Comparison of ENCODE assay signal across 8 mouse cellular contexts in the genomic region with DNA sequence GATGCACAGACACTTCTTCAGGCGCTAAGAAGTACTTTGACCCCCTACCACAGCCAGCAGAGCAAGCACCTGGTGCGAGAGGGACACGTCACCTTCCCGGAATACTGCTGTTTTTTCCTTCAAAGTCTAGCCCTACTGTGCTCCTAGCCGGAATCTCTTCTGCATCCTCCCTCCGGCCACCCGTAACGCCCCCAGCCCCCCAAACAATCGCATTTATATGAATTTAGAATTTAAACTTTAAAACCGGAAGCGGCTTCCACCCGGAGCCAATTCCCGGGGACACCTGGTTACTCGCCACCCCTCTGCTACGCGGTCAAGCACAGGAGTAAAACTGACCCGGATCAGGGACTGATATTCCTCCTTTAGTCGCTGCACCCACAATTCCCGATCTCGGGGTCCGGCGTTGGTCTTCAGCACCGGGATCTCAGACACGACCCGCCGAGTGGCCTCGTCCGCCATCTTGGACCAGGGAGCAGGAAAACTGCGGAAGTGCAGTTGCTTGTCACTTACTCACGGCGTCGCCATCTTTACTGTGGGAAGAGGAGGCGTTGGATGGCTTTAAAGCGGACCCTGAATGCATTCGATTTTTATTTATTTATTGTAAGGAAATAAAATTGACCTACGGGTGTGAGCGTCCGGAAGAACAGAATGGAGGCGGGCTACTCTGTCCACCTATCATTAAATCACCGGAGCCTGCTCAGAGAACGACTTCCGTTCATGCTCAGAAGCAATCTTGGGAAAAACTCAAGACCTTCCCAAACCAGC. TPM values are rescaled to one million over a fixed set of nuclear protein-coding genes. Genes with fewer than 3 reads are reported as not detected.
DNase-seq lines count a peak whose midpoint lies in the region; ATAC-seq lines count a peak whose summit lies in the region.

Gene Ufc1 (minus strand): TSS at position 727 of the 765 bp plus-strand sequence.

- peak within 1 kb of the TSS; percentile 87 for H3K27ac ChIP-seq in heart, embryonic 12.5 days (ENCODE audit: poor library complexity, severe bottlenecking)
- H3K27ac ChIP-seq in kidney, embryonic 16.5 days (ENCODE audit: low read length), result peak within 1 kb of the TSS; percentile 99

- peak within 1 kb of the TSS; percentile 96 for H3K4me3 ChIP-seq in erythroblast, embryonic 14.5 days (replicated peaks)
- peak within 1 kb of the TSS; percentile 94 for H3K4me3 ChIP-seq in heart, embryonic 12.5 days
- peak within 1 kb of the TSS; percentile 66 for H3K4me3 ChIP-seq in kidney, embryonic 16.5 days (ENCODE audit: low read length)

- peak within 1 kb of the TSS; percentile 86 for H3K9ac ChIP-seq in heart, embryonic 12.5 days
- peak within 1 kb of the TSS; percentile 94 for H3K9ac ChIP-seq in kidney, embryonic 16.5 days (replicated peaks; ENCODE audit: low read length)

- DNase-seq in CD4-positive helper T cell, adult 2 months (ENCODE audit: low read depth, low spot score), result peak; percentile 90
- peak; percentile 96 for DNase-seq in brain, adult 2 months (ENCODE audit: low read depth, low spot score)
- peak; percentile 81 for DNase-seq in liver
- DNase-seq in monocyte, adult 2 months (ENCODE audit: low read depth in 1 of 2, low spot score in 2 of 2), result peak; percentile 57 to 82
- peak; percentile 58 to 75 for DNase-seq in spleen, postnatal 14 days (ENCODE audit: low spot score in 2 of 2)

- WGBS in heart, embryonic 12.5 days, result under 1% methylated on average over 42 of the region's 42 CpGs
- WGBS in kidney, embryonic 16.5 days, result under 1% methylated on average over 42 of the region's 42 CpGs

- ATAC-seq in heart, embryonic 12.5 days (ENCODE audit: insufficient number of reproducible peaks, low FRiP score), result peak; percentile 82
- ATAC-seq in kidney, embryonic 16.5 days (ENCODE audit: low FRiP score, low TSS enrichment), result peak; percentile 72

- H3K36me3 ChIP-seq in erythroblast, embryonic 14.5 days (ENCODE audit: control insufficient read depth), result peaks cover 11% of the 10 kb centered on the region
- peaks cover 6% of the 10 kb centered on the region for H3K36me3 ChIP-seq in heart, embryonic 12.5 days
- H3K36me3 ChIP-seq in kidney, embryonic 16.5 days (ENCODE audit: insufficient read depth, low read length), result peaks cover 7% of the 10 kb centered on the region

- peaks cover 34% of the 10 kb centered on the region for H3K27me3 ChIP-seq in erythroblast, embryonic 14.5 days (ENCODE audit: control insufficient read depth)
- peaks cover 16% of the 10 kb centered on the region for H3K27me3 ChIP-seq in heart, embryonic 12.5 days (replicated peaks)
- H3K27me3 ChIP-seq in kidney, embryonic 16.5 days (ENCODE audit: insufficient read depth, low read length), result peaks cover 9% of the 10 kb centered on the region; the same call in 1 of the 2 replicates

- peak within 1 kb of the TSS; percentile 74 for H3K4me2 ChIP-seq in heart, embryonic 12.5 days
- H3K4me2 ChIP-seq in kidney, embryonic 16.5 days (replicated peaks; ENCODE audit: low read depth, low read length), result peak within 1 kb of the TSS; percentile 92

- peaks cover 38% of the 10 kb centered on the region for H3K4me1 ChIP-seq in erythroblast, embryonic 14.5 days (ENCODE audit: control insufficient read depth)
- H3K4me1 ChIP-seq in heart, embryonic 12.5 days (replicated peaks), result peaks cover 8% of the 10 kb centered on the region
- peaks cover 9% of the 10 kb centered on the region; the same call in 1 of the 2 replicates for H3K4me1 ChIP-seq in kidney, embryonic 16.5 days (ENCODE audit: insufficient read depth, low read length)

- H3K9me3 ChIP-seq in erythroblast, embryonic 14.5 days (ENCODE audit: control insufficient read depth, low read length), result peaks cover 5% of the 10 kb centered on the region; the same call in 1 of the 2 replicates
- H3K9me3 ChIP-seq in heart, embryonic 12.5 days (replicated peaks), result no peaks in the 10 kb centered on the region
- H3K9me3 ChIP-seq in kidney, embryonic 16.5 days (ENCODE audit: low read length), result no peaks in the 10 kb centered on the region

RNA-seq across cellular contexts. Expression of gene Ufc1, which starts in this region (rescaled TPM):
- polyA plus RNA-seq in erythroblast, embryonic 14.5 days (2012), result 3.9 and 4.8 TPM in 2 replicates
- polyA plus RNA-seq in heart, embryonic 12.5 days (2016; fragmentation: Nextera tagmentation; extraction: Ambion mirVana), result 84.1 and 86.2 TPM in 2 replicates
- 102 and 111 TPM in 2 replicates for polyA plus RNA-seq in kidney, embryonic 16.5 days (2015; fragmentation: Nextera tagmentation; extraction: Ambion mirVana)

Comparison
In these comparisons a context has a peak if more than half of its experiments do, and no peak if none do; other contexts are left out.
1. Peak in every context shown above with its lines: DNase-seq, ATAC-seq, H3K4me3 ChIP-seq and H3K27ac ChIP-seq.
2. RNA of gene Ufc1 (polyA plus RNA-seq): 102 to 111 TPM in kidney, embryonic 16.5 days and 84.1 to 86.2 TPM in heart, embryonic 12.5 days; 3.9 to 4.8 TPM in erythroblast, embryonic 14.5 days; every median in the first group is over 10 times any median in the second.